Mouse (Mus musculus): Measurements from ENCODE around the gene Tgm4. TPM values are rescaled to one million over a fixed set of nuclear protein-coding genes. Genes with fewer than 3 reads are reported as not detected.

Tgm4 gene
- 1 to 10 TPM; 1.1 to 2.0 TPM for total RNA-seq (2021)
- long read RNA-seq, experiment 1, partial matches to known transcripts = 0 of 1 reads
- long read RNA-seq, experiment 1, other reads (novel, unspliced or antisense) = 1 of 1 reads
- long read RNA-seq, experiment 2 = 0 reads

DNA sequence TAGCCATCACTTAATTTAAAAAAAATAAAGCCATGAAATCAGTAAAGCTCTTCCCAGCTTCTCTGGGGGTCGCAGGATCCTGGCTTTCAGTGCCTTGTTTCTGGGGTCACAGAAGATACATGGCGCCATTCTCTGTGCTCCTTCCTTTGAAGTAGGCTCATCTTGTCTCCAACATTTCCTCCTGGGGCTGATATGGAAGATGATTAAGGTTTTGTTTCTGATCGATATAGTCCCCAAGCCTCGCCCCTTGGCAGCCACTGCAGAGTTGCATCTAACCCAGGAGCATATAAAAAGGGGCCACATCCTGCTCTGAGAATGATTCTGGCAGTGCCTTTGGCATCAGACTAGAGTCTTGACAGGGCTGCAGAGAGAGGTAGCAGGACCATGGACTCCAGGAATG is at the start of gene Tgm4:
TSS of gene Tgm4 (plus strand) at position 301 of the 400 bp plus-strand sequence.
- no peak for DNase-seq (ENCODE audit: low spot score in 2 of 2)

DNA sequence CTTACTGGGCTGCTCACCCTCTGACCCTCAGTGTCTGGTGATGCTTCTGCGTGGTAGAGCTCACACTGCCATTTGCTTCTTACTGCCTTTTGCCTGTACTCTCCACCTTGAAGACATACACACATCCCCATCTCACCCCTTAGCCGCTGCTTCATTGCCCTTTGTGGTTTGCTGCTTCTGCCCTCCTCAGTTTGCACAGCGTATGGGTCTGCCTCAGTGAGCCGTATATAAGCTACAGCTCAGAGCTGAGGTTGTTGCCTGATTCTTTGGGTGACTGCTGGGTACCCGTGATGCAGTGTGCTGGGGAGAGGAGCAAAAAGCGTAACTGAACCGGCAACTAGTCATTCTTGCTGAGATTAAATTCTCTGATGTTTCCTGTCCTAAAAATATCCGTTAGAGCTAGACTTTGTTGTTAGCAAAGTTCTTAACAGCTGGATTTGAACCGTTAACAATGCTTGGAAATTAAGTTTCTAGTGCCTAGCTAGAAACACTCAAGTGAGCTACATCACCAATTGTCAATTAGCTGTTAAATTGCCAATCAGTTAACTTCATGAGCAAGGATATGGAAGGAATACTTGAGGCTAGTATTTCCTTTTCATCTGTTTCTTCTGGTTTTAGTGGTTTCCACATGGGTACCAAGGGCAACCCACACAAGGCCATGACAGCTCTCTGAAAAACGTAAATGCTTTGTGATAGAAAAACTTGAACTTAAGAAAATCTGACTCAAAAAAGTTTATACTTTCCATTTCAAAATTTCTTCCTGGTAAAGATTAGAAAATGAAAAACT is 35.9 kb upstream of the Tgm4 start:
- no peak for DNase-seq (ENCODE audit: low spot score in 2 of 2)

DNA sequence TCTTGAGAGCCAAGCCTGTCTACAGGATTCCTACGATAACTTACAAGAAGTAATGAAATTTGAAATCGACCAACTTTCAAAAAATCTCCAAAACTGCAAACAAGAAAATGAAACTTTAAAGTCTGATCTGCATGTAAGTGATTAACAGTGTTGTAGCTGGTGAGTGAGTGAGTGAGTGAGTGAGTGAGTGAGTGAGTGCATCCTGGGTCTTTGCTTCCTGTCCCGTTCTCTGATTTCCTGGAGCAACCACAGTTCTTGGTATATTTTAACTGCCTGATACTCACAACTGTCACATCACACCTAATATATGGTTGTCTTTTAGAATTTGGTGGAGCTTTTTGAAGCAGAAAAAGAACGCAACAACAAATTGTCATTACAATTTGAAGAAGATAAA is 35.3 kb upstream of the Tgm4 start:
- no peak for DNase-seq (ENCODE audit: low spot score in 2 of 2)

DNA sequence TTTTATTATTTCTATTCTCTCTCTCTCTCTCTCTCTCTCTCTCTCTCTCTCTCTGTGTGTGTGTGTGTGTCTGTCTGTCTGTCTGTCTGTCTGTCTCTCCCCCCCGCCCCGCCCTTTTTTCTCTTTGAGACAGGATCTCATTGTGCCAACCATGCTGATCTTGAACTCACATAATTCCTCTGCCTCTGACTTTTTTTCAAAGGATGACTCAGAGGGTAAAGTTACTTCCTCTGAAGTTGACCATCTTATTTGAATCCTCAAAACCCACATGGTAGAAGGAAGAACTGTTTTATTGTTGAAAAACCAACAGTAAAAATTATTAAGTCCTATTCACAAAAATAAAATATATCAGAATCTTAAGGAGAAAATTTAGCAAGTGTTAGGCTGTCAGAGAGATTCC is 29.8 kb upstream of the Tgm4 start:
- no peak for DNase-seq (ENCODE audit: low spot score in 2 of 2)

- DNase-seq (ENCODE audit: low spot score in 2 of 2) = no peak
Observed at GRCm38 (mm10) chr9:123006071-123006470, 28.5 kb upstream of the Tgm4 start.

DNA sequence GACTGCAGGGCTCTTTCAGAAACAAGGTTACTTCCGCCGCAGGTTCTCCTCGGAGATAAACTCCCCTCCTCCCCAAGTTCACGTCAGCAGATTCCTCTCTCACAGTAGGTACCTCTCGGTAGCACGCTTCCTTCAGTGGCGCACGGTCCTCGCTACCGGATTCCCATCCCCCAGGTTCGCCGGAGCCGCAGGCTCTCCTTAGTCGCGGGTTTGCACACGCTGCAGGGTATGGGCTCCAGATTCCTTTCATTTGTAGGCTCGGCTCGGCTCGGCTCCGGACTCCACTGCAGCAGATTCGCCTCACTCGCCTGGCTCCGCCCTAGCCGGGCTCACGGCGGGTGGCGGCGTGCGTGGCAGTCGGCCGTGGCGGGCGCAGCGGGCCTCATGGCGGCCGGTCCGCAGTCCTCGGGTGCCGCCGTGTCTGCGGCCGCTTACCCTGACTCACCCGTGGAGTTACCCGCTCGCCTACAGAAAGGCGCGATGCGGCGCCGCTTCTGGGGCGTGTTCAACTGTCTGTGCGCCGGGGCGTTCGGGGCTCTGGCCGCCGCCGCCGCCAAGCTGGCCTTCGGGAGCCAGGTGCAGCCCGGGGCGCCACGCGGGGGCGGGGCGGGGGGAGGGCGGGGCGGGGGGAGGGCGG is 13.4 kb upstream of the Tgm4 start, which contains the start of gene Tmem42:
TSS of gene Tmem42 (plus strand) at position 332 of the 637 bp plus-strand sequence.
- DNase-seq (ENCODE audit: low spot score in 2 of 2) = peak; percentile 75 to 89

DNA sequence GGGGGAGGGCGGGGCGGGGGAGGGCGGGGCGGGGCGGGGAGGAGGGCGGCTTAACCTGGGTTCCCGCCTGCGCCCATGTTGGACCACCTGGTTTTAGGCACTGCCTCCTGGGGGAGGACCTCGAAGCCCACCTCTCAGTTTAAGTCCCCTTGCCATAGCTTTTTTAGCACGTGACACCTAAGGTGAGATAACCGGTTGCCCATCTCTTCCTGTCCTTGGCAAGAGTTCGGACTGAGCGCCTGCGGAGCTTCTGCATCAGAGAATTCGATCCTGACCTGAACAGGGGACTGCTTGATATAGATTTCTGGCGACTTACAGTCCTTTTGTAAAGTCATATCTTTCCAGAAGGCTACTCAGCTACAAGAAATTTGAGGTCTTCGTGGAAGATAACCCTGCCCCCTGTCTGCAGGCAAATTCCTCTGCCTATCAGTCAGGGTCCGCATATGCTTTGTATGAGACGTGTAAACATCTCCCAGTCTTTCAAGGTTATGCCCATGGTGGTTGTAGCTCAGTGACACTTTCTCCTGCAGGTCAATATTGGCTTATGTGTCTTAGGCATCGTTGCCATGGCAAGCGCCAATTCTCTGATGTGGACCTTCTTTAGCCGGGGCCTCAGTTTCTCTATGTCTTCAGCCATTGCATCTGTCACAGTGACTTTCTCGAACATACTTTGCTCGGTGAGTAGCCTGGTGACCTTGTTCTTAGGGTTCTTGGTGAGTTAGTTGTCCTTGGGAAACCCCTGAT is 12.7 kb upstream of the Tgm4 start:
- DNase-seq (ENCODE audit: low spot score in 2 of 2) = peak in 1 of 2 experiments; percentile 8

GRCm38 (mm10) chr9:123024201-123024600 is 10.3 kb upstream of the Tgm4 start:
- no peak for DNase-seq (ENCODE audit: low spot score in 2 of 2)

DNA sequence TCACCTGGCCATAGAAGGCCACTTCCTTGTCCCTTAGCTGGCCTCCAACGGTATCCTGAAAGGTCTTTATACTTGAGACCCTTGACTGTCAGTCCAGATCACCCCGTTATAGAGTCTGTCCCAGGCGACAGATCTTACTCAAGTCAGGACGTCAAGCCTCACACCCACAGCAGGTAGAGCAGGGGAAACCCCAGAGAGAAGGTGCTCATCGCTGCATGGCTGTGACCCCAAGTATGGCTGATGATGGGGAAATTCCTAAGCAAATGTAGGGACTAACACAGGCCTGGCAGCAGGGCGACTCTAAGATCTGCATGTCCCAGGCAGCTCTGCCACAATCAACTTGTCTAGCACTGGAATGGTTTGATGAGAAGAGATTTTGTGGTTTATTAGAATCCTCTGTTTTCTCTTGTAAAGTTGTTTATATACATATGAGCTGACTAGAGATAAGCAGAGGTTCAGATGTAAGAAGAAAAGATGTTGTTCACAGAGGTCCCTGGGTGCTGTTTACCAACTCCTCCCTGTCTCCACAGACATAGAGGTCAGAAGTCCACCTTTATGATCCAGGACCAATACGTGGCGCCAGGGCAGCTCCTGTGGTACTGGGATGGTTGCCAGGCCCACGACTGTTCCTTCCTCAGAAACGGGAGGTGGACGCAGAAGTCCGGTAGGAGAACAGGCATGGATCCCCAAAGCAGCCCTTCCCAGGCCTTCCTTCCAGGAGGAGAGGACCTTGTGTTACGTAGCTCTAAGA is 2.9 kb upstream of the Tgm4 start:
- no peak for DNase-seq (ENCODE audit: low spot score in 2 of 2)

GRCm38 (mm10) chr9:123047665-123048064 is 13.1 kb downstream of the Tgm4 start:
- DNase-seq (ENCODE audit: low spot score in 2 of 2) = no peak

GRCm38 (mm10) chr9:123058724-123059292 is 24.3 kb downstream of the Tgm4 start:
- no peak for DNase-seq (ENCODE audit: low spot score in 2 of 2)

DNA sequence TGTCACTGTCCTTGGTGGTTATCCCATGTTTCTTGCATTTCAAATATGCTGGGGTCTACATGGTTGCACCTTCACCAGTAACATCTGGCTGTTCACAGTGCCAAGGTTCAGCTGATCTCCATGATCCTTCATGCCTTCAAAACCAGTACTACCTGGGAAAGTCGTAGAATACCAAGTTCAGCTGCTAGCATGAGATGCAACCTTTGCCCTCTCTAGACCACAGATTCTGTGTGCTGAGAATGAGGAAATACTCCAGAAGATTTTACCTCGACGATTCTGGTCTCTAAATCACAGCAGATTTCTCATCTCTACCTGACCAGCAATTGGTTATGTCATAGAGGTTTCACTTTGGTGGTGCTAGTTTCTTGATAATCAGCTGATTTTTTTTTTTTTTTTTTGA is 25.6 kb downstream of the Tgm4 start:
- no peak for DNase-seq (ENCODE audit: low spot score in 2 of 2)

DNA sequence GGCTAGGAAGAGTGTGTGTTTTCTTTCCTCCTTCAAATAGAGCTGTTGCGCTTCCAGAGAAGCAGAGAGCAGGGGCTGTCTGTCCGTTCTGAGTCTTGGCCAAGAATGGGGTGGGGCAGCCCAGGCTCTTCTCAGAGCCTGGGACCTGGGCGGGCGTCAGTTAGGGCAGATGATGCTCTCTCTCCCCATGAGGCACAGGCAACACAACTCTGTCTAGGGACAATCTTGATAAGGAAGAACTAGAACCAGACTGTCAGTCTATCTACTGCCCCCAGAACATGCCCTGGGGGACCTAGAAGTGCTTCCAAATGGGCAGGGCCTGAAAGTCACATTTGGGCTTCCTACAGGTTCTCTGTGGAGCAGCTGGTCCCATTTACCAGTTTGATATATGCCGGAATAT is 44.6 kb downstream of the Tgm4 start:
- no peak for DNase-seq (ENCODE audit: low spot score in 2 of 2)

DNA sequence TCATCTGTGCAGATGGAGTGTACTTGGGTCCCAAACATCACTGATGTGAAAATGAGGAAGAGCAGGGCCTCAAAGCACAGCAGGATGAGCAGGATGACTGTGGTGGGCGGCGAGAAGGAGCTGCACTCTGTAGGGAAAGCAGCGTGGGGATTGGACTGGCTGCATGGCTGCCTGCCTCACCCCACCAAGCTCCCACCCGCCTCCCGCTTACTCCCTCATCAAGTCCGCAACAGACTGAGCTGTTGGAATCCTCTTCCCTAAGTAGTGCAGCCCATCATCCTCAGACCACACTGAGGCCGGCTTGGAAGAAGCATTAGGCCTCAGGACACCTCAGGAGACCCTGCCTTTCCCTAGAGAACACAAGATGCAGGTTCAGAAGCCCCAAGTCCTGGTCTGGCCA is 45.8 kb downstream of the Tgm4 start:
- peak; percentile 6 to 13 for DNase-seq (ENCODE audit: low spot score in 2 of 2)

- DNase-seq (ENCODE audit: low spot score in 2 of 2) = no peak
Observed at GRCm38 (mm10) chr9:123080796-123081195, 46.3 kb downstream of the Tgm4 start.

DNA sequence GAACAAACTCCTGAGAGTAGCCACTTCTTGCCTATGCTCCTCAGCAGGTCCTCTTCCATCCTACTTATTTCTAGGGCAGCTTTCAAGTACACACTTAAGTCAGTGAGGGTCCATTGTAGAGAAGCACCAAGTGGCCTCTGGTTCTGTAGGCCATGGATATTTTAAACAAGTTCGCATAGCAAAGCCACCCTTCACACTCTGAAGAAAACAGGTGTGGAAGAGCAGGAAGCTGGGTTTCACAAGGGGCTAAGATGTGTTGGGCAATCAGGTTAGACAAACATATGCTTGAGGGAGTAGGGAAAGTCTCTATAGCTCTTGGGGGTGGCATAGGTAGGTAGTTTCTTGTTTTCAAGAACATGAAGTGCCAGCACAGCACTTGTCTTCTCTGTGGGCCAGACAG is 50.8 kb downstream of the Tgm4 start:
- DNase-seq (ENCODE audit: low spot score in 2 of 2) = no peak

- DNase-seq (ENCODE audit: low spot score in 2 of 2) = no peak
Observed at GRCm38 (mm10) chr9:123087558-123087957, 53.0 kb downstream of the Tgm4 start.

DNA sequence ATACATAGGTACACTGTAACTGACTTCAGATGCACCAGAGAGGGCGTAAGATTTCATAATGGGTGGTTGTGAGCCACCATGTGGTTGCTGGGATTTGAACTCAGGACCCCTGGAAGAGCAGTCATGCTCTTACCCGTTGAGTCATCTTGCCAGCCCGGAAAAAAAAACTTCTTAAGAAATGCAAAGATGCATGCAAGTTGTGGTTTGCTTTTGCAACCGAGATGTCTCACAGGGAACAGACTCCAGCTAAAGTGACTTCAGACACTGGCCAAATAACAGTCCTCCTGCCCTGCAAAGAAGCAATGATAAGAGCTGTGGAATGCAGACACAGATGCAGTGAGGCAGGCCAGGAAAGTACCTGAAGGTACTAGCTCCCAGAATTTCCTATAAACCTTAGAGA is 56.3 kb downstream of the Tgm4 start:
- no peak for DNase-seq (ENCODE audit: low spot score in 2 of 2)

DNA sequence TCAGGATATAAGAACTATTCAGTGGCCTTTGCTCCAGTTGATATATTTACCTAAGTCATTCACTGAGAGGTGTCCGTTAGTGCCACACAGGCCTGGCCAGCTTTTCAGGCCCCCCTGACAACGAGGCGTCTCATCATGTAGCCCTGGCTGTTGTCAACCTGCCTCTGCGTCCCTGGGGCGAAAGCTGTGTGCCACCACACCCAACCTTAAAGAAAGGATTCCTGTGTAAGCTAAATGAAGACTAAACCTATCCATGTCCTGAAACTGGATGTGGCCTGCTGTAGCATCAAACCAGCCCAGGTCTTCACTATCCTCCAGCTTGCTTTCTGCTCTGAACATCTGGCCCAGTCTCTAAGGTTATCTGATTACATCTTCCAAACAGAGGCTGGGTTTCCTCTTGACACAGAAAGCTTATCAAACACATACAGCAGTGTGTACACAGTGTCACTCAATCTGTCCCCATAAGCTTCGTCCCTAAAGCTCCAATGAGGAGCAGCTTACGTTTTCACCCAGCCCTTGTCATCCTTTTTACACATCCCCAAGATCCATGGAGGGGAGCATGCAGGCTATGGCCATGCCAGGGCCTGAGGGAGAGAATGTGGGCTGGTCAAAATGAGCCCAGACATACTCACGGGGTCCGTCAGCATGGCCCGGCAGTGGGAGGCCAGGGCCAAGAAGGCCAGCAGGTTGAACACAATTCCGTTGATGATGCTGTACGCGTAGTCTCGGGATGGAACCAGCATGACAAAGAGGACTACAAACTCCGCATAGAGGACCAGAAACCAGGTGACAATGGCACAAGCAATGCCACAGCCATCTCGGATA is 65.3 kb downstream of the Tgm4 start:
- no peak for DNase-seq (ENCODE audit: low spot score in 2 of 2)

DNA sequence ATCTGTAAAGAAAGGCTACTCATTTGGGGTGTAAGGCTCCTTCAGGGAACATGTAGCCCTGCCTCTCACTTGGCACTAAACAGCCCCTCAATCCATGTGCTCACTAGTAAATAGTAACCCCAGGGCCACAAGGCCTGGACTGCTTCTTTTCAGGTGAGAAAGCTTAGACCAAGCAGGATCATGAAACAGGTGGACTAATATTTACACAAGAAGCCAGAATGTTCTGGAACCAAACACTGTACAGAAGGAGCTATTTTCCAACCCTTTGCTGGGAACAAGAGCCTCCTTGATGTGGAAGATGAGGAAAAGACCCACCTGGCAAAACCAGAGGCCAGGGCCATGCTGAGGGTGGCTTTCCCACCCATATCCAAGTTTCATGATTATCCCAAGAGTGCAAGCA is 68.9 kb downstream of the Tgm4 start:
- no peak for DNase-seq (ENCODE audit: low spot score in 2 of 2)

All from left cerebral cortex, adult 18-20 months (tissue).